Mouse (Mus musculus) forebrain, embryonic 11.5 days (tissue): ENCODE results near the gene Chst13. TPM values are rescaled to one million over a fixed set of nuclear protein-coding genes. Genes with fewer than 3 reads are reported as not detected.

ENCODE experiments used
- ATAC-seq: fragments of 200-750 bp; cut with Nextera tagmentation; replicated peaks from 2 replicates; pipeline ENCODE4 v1.8.0; 2017; ENCODE audit warnings: moderate TSS enrichment; ENCODE audit not compliant: low FRiP score
- DNase-seq: peaks from one replicate; pipeline ENCODE4 v3.0.0-alpha.2; 2017; ENCODE audit warnings: low spot score
- H3K27ac ChIP-seq: fragments of 300-500 bp; sonication (generic); 2 replicates; pipeline ENCODE4 v1.5.1; 2014; ENCODE audit warnings: low read depth, low read length
- H3K27me3 ChIP-seq: fragments of 300-500 bp; sonication (generic); 2 replicates; pipeline ENCODE4 v1.6.1; 2014; ENCODE audit warnings: mild to moderate bottlenecking, low read length, mixed read lengths; ENCODE audit not compliant: control insufficient read depth, insufficient read depth
- H3K36me3 ChIP-seq: fragments of 300-500 bp; sonication (generic); 2 replicates; pipeline ENCODE4 v1.6.1; 2014; ENCODE audit warnings: mild to moderate bottlenecking, low read length, moderate library complexity, mixed read lengths; ENCODE audit not compliant: control insufficient read depth, insufficient read depth
- H3K4me1 ChIP-seq: fragments of 300-500 bp; sonication (generic); replicated peaks from 2 replicates; pipeline ENCODE4 v1.6.1; 2014; ENCODE audit warnings: low read length, mixed read lengths; ENCODE audit not compliant: control insufficient read depth, insufficient read depth
- H3K4me2 ChIP-seq: fragments of 300-500 bp; sonication (generic); 2 replicates; pipeline ENCODE4 v1.6.1; 2014; ENCODE audit warnings: low read depth, mild to moderate bottlenecking, low read length, moderate library complexity, mixed read lengths; ENCODE audit not compliant: severe bottlenecking
- H3K4me3 ChIP-seq: fragments of 300-500 bp; sonication (generic); 2 replicates; pipeline ENCODE4 v1.5.1; 2014; ENCODE audit warnings: low read depth, low read length
- H3K9ac ChIP-seq: fragments of 300-500 bp; sonication (generic); 2 replicates; pipeline ENCODE4 v1.6.1; 2014; ENCODE audit warnings: low read length
- H3K9me3 ChIP-seq: fragments of 300-500 bp; sonication (generic); 2 replicates; pipeline ENCODE4 v1.6.1; 2016; ENCODE audit warnings: low read length, mixed read lengths; ENCODE audit not compliant: control insufficient read depth
- WGBS: fragments of 180-500 bp; shearing (Covaris S2); extraction: QIAGEN DNeasy Blood & Tissue Kit; methylation state at CpG from one replicate; pipeline ENCODE4 v1.1.7; 2014; 5-methylcytosine and 5-hydroxymethylcytosine counted together
- polyA plus RNA-seq: library from polyadenylated mRNA; unstranded; fragments of >200 nt; fragmentation: Nextera tagmentation; extraction: Ambion mirVana; gene quantifications from 2 replicates; pipeline ENCODE4 v1.2.1, GENCODE M21; 2014

Gene Chst13
- polyA plus RNA-seq, 1 experiment from 2014 or later = 0.15 TPM

DNA sequence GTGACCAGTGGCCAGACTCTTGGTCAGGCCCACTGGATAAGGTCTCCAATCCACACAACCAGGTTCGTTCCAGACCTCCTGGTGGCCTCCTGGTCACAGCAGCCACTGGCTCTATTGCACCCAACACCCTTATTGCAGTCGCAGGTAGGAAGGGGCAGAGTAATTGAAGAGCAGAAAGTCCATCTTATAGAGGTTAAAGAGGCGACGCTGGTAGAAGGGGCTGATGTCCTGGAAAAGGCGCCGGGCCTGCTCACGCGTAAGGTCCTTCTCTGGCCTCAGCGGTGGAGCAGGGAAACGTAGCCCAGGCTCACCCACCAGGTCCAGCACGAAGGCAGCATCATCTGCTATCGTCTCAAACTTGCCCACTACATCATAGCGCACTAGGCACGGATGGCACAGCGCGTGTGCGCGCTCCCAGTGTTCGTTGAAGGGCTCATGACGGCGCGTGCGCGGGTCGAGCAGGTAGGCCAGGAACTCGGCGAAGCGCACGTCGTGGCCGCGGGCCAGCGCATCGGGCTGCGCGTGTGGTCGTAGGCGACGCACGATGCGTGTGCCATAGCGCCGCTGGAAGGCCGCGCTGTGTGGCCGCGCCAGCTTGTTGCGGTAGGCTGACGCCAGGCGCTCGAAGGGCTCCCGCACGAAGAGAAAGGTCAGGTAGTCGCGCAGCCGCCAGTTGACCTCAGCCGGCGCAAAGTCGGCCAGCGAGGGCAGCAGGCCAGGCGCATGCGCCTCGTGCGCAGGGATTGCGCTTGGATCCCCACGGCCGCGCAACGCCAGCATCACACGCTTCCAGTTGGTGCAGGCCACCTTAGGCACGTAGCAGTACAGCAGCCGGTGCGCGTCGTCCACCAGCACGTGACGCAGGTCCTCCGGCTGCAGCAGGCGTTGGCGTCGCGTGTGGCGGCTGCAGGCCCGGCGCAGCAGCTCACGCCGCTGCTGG, 15.9 kb downstream of the Chst13 start:
- no peak overlapping the region for H3K27ac ChIP-seq
- H3K36me3 ChIP-seq = no peaks in the 10 kb centered on the region
- no peaks in the 10 kb centered on the region for H3K27me3 ChIP-seq
- no peaks in the 10 kb centered on the region for H3K4me1 ChIP-seq
- DNase-seq = no peak
- ATAC-seq = no peak
- H3K4me3 ChIP-seq = no peak overlapping the region
- H3K4me2 ChIP-seq = no peak overlapping the region
- 88% methylated on average over 87 of the region's 87 CpGs for WGBS
- H3K9ac ChIP-seq = no peak overlapping the region
- H3K9me3 ChIP-seq = no peaks in the 10 kb centered on the region

DNA sequence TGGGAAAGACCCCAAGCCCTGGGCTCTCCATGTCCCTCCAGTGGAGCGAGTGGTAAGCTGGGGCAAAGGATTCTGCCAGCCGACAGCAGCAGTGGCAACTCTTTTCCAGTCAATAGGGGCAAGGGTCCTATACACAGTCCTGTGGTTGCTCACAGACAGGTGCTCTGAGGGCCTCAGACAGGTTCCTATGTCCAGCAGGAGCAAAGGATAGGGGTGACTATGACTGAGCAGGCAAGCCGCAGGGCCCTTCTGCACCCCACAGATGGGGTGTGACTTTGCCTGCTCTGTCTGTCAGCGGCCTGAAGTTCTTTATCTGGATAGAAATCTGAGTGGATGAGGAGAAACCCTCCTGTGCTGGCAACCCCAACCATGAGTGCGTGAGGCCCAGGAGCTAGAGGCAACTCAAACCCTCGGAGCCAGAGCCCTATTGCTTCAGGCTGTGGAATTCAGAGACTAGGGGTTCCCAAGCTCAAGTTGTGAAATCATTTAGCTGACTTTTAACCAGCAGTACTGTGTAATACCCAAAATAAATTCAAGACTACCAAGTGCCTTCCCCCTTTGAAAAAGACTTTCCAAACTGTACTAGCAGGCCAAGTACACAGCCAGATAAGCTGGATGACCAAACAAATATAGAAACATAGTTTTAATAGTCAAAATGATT, 18.5 kb downstream of the Chst13 start:
- no peak for DNase-seq
- no peaks in the 10 kb centered on the region for H3K9me3 ChIP-seq
- no peak overlapping the region for H3K4me2 ChIP-seq
- H3K4me3 ChIP-seq = no peak overlapping the region
- WGBS = 81% methylated on average over 6 of the region's 6 CpGs
- no peak for ATAC-seq
- H3K27me3 ChIP-seq = no peaks in the 10 kb centered on the region
- no peak overlapping the region for H3K9ac ChIP-seq
- H3K27ac ChIP-seq = no peak overlapping the region
- no peaks in the 10 kb centered on the region for H3K36me3 ChIP-seq
- H3K4me1 ChIP-seq = no peaks in the 10 kb centered on the region

DNA sequence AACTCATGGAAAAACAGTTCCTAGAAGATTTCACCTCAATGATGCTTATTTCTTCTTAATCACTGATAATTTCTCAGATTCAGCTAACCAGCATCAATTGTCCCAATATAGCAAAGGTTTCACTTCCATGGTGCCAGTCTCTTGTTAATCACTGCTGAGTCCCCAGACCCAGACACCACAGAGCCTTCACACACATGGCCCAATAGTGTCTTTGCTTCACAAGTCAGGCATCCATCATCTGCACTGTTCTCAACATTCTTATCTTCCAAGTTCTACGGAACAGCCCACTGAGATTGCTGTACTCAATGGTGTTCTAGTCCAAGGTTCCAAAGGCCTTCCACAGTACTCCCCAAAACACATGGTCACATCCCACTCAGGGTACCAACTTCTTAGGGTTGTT, 24.1 kb downstream of the Chst13 start, which contains the start of gene BC048671:
Gene BC048671 (plus strand): TSS at position 301 of the 400 bp plus-strand sequence.
- Histone ChIP-seq H3K4me2 (no peak within 1 kb of the TSS), H3K27ac (no peak within 1 kb of the TSS), H3K4me3 (no peak within 1 kb of the TSS), H3K9ac (no peak within 1 kb of the TSS), H3K36me3 (no peaks in the 10 kb centered on the region), H3K27me3 (no peaks in the 10 kb centered on the region), H3K4me1 (no peaks in the 10 kb centered on the region), H3K9me3 (no peaks in the 10 kb centered on the region; the same call in 1 of the 2 replicates)
- ATAC-seq (no peak), DNase-seq (no peak)
- 90% methylated on average over 1 of the region's 1 CpGs for WGBS

DNA sequence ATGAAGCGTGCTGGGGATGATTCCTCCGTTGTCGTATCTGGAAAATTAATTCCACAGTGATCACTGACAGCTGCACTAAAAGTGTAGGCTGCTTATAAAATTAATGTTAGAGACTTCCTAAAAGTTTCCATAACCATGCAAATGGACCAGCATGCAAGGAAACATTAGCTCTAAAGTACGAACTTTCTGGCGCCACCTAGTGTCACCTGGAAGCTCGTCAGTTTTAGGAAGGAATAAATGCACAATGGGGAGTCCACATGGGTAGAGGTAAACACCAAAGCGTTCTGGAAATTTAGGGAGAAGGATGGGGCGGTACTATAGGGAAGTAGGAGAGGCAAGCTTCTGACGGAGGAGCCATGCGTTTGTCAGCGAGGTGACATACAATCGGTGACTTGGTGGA, 36.7 kb downstream of the Chst13 start:
- no peak for DNase-seq

More for the DNA sequence above, 36.7 kb downstream of the Chst13 start:
- H3K27ac ChIP-seq = no peak overlapping the region
- H3K27me3 ChIP-seq = no peaks in the 10 kb centered on the region
- no peaks in the 10 kb centered on the region for H3K4me1 ChIP-seq
- 59% methylated on average over 12 of the region's 12 CpGs for WGBS
- H3K9ac ChIP-seq = no peak overlapping the region
- no peak for ATAC-seq
- no peak overlapping the region for H3K4me2 ChIP-seq
- no peak overlapping the region for H3K4me3 ChIP-seq
- no peaks in the 10 kb centered on the region for H3K36me3 ChIP-seq
- no peaks in the 10 kb centered on the region for H3K9me3 ChIP-seq

Other genes starting within 250 kb of the Chst13 start
- not detected in 2 replicates for gene Vmn1r49, start 246.7 kb downstream of the Chst13 start, polyA plus RNA-seq
- not detected in 2 replicates for gene Vmn1r50, start 223.8 kb downstream of the Chst13 start, polyA plus RNA-seq
- gene Vmn1r51, start 202.6 kb downstream of the Chst13 start, polyA plus RNA-seq = not detected in 2 replicates
- not detected in 2 replicates for gene Vmn1r52, start 150.4 kb downstream of the Chst13 start, polyA plus RNA-seq
- gene V1ra8, start 122.4 kb downstream of the Chst13 start, polyA plus RNA-seq = not detected in 2 replicates
- not detected in 2 replicates for gene Vmn1r53, start 100.7 kb downstream of the Chst13 start, polyA plus RNA-seq
- gene Vmn1r54, start 78.9 kb downstream of the Chst13 start, polyA plus RNA-seq = not detected in 2 replicates
- gene BC048671, start 24.0 kb downstream of the Chst13 start, polyA plus RNA-seq = not detected in 2 replicates
- not detected in 2 replicates for gene Uroc1, start 8.1 kb upstream of the Chst13 start, polyA plus RNA-seq
- gene Zxdc, start 44.3 kb upstream of the Chst13 start, polyA plus RNA-seq = 10.0 and 11.3 TPM in 2 replicates
- 1.2 and 1.8 TPM in 2 replicates for gene Cfap100, start 103.6 kb upstream of the Chst13 start, polyA plus RNA-seq
- 2.8 and 3.0 TPM in 2 replicates for gene Klf15, start 137.4 kb upstream of the Chst13 start, polyA plus RNA-seq
- 1.2 and 2.8 TPM in 2 replicates for gene Aldh1l1, start 161.2 kb upstream of the Chst13 start, polyA plus RNA-seq